Mouse (Mus musculus): ENCODE measurements at regions not wholly inside any gene's neighbourhood (a gene's known extent, or its start where the extent isn't known, plus 50 kb on each side); places are given as distances from the start of the nearest gene placed in this dataset.

DNA sequence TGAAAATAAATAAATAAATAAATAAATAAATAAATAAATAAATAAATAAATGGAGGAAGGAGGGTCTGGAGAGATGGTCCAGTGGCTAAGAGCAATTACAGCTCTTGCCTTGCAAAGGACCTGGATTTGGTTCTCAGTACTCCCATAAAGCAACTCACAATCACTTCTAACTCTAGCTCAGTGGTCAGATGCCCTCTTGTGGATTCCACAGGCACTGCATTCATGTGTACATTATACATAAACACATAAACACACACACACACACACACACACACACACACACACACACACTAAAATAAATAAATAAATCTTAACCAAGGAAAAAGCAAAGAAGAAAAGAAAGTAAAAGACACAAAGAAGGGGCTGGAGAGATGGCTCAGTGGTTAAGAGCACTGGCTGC is 74.2 kb upstream of the Dhx40 start:
- DNase-seq: no peak

DNA sequence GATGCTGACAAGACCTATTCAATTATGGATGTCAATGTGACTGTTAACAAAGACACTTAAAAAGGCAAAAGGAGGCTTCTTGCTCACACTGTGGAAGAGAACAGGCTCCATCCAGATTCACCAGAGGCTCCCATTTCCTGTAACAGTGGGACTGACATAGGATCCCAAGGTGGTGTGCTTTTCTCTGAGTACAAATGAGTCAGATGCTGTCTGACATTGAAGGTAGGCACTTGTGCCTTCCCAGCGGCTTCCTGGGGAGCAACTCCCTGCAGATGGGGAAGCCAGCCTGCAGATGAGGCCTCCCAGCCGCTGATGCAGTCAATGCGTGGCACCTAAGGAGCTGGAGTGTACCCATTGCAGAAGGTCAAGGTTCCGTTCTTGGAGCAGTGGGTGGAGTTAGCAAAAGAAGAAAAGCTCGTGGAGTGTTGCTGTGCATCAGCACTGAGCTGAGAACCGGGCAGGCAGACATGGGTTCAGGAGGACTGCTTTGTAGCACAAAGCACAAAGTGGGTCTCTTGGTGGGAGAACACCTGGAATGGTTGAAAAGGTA is 71.9 kb upstream of the Dhx40 start:
- DNase-seq: no peak

DNA sequence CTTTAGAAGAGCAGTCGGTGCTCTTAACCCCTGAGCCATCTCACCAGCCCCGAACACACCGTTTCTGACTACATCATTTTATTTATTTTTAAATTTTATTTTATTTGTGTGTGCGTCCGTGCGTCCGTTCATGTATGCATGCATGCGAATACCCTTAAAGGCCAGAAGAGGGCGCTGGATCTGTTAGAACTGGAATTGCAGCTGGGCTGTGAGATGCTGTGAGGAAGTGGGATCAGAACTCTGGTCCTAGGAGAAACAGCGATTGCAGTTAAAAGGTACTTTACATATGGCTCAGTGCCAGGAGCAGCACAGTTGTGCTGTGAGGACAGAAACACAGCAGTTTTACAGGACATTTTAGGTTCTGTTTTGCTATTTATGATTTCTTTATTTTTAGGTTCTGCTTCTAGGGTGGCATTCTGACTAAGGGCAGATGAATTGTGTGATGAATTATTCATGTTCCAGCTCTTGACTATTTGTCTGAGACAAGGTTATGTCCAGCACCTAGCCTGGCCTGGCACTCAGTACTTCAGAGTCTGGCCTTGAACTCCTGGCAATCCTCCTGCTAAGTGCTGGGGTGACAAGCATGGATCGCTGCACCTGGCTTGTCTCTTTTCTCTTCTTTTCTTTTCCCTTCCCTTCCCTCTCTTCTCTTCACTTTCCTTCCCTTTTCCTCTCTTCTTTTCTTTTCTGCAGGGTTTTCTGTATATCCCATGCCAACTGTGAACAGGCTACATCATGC is 71.0 kb upstream of the Dhx40 start:
- no peak for DNase-seq

DNA sequence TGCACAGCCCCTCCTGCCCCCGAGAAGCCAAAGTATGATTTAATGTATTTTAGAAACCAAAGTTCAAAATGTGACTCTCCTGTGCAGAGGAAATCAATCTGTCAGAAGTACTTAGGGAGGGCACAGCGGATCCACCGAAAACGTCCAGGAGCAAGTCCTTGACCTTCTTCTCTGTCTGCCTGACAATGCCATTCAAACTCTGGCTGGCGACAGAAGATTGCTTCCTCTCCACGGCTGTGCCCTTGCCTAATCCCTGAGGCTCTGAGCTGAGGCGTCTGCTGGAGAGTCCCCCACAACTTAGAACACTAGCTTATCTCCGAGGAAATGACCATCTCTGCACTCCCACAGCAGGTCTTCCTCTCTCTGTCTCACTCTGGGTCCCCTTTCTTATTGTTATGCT is 69.0 kb upstream of the Dhx40 start:
- DNase-seq: no peak

DNA sequence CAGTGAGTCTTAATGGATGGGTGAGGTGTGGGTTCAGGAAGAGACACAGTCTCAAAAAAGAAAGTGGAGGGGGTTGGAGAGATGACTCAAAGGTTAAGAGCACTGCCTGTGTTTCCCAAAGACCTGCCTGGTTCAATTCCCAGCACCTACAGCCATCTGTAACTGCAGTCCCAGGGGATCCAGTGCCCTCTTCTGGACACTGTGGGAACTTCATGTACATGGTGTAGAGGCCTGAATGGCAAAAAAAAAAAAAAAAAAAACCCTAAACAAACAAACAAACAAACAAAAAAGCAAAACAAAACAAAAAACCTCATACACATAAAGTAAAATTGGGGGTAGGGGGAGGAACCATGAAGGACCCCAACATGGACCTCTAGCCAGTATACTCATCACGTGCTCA is 68.2 kb upstream of the Dhx40 start:
- no peak for DNase-seq

DNA sequence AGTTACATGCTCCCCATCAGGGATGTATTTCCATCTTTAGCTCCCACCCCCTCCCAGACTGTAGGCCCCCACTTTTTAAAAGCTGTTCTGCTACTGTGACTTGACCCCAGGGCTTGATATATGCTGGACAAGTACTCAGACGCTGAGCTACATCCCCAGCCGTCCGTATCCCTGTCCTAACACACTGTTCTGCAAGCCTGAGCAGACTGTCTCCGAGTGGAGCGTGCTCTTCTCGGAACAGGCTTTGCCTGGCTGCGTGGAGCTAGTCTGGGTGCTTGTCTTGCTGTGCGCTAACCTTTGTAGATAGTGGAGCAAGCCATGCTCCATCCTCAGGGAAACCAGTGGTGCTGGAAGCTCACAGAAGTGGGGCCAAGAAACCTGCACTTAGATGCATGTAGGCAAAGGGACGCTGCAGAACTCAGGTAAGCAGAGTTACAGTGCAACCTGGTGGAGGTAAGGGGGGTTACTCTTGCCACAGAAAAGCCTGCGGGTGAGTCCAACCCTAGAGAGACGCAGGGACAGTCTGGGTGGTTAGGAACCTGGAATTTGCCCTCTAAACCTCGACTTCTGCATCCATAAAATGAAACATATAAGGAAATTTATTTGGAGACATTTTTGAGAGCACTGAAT is 67.2 kb upstream of the Dhx40 start:
- peak; percentile 40 to 42 for DNase-seq

DNA sequence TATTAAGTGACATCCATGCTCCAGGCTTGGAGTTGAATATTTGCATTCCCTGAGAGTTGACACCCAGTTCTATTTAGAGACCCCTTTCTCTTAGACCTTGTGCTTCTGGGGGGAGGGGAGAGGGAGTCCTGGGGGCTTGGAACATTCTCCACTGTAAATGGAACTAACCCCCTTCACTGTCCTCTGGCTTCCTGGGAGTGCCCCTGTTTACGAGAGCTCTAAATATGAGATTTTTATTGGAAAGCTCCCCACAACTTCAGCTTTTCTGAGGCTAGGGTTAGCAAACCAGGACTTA is 65.8 kb upstream of the Dhx40 start:
- no peak for DNase-seq

DNA sequence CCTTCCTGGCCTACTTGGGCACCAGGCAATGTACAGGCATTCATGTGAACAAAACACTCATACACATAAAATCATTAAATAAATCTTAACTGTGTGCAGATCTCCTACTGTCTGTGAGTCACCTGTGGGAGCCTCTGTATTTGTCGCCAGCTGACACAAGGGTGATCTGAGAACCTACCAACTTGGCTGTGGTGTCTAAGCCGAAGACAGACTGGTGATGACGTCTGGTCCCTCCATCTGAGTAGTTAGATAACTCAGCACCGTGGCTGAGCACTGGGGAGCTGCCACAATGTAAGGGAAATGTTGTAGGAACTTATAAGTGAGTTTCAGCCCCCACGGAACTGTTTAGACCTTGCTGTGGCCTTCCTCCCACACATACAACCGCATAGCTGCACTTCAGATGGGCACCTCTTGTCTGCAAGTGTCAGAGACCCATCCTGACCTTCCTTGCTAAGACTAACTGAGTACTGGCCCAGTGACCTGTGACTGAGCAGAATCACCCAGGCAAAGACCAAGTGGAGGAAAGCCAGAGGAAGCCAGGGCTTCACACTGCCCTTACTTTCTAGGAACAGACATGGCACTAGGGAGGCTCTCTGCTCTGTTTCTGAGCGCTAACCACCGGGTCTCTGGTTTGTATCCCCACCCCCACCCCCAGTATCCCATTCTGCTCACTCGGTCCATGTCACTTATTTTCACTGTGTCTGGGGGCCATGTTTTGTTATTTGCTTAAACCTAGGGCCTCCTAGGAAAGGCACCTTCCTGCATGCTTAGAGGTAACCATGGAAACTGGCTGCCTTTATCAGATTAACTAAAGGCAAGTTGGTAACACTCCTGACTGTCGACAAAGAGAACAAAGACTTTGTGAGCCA is 65.2 kb upstream of the Dhx40 start:
- peak; percentile 63 to 65 for DNase-seq

DNA sequence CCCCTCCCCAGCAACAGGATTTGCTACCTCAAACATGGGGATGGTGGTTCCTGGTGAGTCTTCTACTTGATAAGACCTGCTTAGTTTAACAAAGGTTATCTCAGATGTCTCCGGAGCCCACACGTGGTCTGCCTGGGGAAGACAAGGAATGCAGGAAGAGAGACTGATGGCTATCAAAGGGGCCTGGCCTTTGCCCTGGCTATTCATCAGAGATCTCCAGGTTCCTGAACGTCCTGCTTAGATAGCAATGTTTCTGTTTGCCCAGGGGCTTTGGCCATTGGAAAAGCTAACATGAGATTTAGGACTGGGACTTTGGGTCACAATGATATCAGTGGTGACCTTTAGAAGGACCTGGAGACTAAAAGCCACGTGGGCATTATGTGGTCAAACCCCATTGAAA is 64.2 kb upstream of the Dhx40 start:
- no peak for DNase-seq

DNA sequence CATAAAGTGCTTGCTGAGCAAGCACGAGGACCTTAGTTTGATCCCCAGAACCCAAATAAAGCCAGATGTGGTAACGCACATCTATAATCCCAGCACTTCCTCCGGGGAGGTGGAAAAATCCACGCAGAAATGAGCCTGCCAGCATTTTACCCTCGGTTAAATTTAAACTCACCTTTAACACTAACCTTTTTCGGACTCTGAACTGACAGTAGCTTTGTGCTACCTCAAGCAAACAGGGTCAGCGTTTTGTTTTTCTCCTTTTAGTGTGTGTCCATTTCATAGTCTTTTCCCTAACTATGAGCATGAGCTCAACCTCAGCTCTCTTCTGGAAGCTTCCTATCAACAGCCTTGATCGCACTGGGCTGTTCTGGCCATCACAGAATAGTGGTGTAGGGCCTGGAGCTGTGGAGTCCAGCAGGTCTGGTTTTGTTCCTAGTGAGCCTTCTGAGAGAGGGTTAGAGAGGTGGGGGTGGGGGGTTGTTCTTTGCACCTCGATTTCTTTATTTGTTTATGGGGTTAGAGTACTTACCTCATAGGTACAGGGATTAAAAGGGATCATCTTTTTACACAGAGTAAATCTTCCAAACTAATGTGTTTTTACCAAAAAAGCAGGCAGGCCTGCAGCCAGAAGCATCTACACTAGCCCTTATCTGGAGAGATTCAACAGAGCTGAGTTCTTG is 63.1 kb upstream of the Dhx40 start:
- peak; percentile 31 to 60 for DNase-seq

DNA sequence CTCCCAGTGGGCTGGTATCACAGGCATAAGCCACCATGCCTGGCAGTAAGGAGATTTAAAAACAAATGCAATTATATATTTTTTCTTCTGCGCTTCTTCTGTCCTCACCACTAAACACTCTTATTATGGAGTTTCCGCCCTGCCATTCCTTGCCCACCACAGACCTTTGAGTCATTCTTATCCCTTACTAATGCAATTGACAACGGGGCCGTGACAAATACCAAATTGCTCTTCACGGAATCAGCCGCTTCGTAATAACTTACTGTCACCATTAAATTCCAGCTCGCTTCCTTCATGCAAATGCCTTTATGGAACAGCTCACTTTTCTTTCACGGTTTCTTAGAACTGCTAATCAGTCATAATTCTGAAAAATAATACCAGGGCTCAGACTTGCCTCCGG is 59.4 kb upstream of the Dhx40 start:
- DNase-seq: no peak

DNA sequence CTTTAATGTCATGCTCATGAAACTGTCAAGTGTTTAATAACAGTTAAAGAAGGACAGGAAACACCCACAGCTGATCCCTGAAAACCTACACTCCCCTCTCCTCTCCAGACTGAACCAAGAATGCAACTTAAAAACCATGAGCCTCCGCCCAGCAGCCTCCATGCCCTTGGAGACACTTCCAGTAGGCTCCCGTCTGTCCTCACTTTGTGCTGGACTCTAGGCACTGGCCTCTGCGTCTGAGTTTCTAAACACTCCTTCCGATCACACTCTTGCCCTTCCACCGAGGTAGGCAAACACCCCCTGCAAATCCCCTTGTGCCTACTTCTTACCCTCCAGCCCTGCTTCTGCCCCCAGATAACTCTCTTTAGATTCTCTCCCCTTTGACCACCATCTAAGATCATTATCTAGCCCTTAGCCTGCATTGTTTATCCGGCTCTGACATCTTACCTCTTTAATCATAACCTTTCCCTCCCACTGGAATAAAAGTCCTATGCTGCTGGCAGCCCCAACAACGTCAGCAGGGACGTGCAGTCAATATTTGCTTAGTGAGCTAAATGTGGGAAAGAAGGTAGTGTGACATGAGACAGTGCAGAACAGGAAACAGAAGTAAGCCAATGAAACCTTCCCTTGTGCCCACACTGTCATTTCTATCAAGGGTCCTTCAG is 52.5 kb upstream of the Dhx40 start:
- DNase-seq: no peak

DNA sequence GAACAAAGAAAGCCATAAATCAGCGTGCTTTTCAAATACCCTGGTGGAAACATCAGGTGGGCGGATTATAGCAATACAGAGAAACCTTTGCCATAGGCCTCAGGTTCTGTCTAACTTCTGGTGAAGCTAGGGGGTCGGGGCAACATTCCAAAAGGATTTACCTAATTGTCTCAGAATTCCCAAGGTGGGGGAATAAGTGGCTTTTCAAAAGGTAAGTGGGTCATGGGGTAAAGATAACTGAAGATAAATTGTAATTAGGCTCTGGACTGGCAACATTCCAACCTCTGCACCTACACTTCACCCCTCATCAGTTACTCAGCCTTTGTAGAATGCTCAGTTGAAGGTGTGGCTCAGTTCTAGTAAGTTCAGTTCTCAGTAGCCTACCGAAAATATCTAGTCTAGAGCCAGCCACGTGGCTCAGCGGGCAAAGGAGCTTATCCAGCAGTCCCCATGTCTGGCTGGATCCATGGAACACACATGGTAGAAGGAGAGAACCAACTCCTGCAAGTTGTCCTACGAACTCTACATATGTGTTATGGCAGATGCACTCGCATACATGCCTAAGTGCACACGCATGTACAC is 51.8 kb upstream of the Dhx40 start:
- DNase-seq: no peak

DNA sequence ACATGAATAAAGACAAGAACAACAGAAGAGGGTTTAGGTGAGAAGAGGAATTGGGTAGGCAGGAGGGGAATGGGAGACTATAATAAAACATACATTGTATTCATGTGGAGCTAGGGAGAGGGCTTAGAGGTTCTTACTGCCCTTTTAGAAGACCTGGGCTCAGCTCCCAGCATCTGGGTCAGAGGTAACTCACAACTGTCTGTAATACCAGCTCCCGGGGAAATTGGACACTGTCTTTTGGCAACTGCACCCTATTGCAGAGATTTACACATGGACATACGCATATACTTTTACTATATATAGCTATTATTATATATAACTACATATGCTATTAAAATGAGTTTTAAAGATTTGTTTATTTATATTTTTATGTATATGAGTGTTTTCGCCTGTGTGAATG is 50.7 kb upstream of the Dhx40 start:
- no peak for DNase-seq
